In genomic region chr4:124700248-124700971, GRCm38 (mm10) we compare ENCODE assay signal across 7 mouse cellular contexts. TPM values are rescaled to one million over a fixed set of nuclear protein-coding genes. Genes with fewer than 3 reads are reported as not detected.
A peak's percentile ranks its signal among the peaks of the same experiment; 100 is the strongest.
DNase-seq lines count a peak whose midpoint lies in the region; ATAC-seq and TF ChIP-seq lines count a peak whose summit lies in the region.

Gene Fhl3 (plus strand): TSS chr4:124700701.

- peak within 1 kb of the TSS; percentile 79 for H3K4me3 ChIP-seq in intestine, embryonic 16.5 days (ENCODE audit: low read length)
- peak within 1 kb of the TSS; percentile 60 for H3K4me3 ChIP-seq in lung, adult 2 months (replicated peaks; ENCODE audit: extremely low read depth, low read depth, low read length)
- H3K4me3 ChIP-seq in neural tube, embryonic 15.5 days (replicated peaks) = peak within 1 kb of the TSS; percentile 60

- peak within 1 kb of the TSS; percentile 85 for H3K9ac ChIP-seq in intestine, embryonic 16.5 days (ENCODE audit: low read depth, low read length)
- peak within 1 kb of the TSS; percentile 67 for H3K9ac ChIP-seq in neural tube, embryonic 15.5 days (replicated peaks)

- no peaks in the 10 kb centered on the region for H3K36me3 ChIP-seq in intestine, embryonic 16.5 days (ENCODE audit: control insufficient read depth, insufficient read depth, low read length)
- H3K36me3 ChIP-seq in neural tube, embryonic 15.5 days = no peaks in the 10 kb centered on the region

- peak; percentile 72 for DNase-seq in MEL-GATA-1-ER (ENCODE audit: extremely low read depth, low read depth)
- peak; percentile 43 for DNase-seq in brain, embryonic 14.5 days (ENCODE audit: low read depth)
- DNase-seq in lung, adult 2 months = peak; percentile 36

- peak within 1 kb of the TSS; percentile 86 for H3K4me2 ChIP-seq in intestine, embryonic 16.5 days (ENCODE audit: low read depth, low read length)
- H3K4me2 ChIP-seq in neural tube, embryonic 15.5 days = peak within 1 kb of the TSS; percentile 99

- H3K27me3 ChIP-seq in intestine, embryonic 16.5 days (replicated peaks; ENCODE audit: control insufficient read depth, insufficient read depth, low read length) = no peaks in the 10 kb centered on the region
- peaks cover 42% of the 10 kb centered on the region for H3K27me3 ChIP-seq in neural tube, embryonic 15.5 days (replicated peaks)

- ATAC-seq in granulocyte monocyte progenitor cell, adult 5-6 weeks (replicated peaks; ENCODE audit: poor library complexity, severe bottlenecking) = peak; percentile 57
- ATAC-seq in intestine, embryonic 16.5 days = peak; percentile 76
- ATAC-seq in neural tube, embryonic 15.5 days (ENCODE audit: low FRiP score) = peak; percentile 30; the same call in 1 of the 2 replicates
- no peak for ATAC-seq in frontal cortex, adult (ENCODE audit: low TSS enrichment)

- peak within 1 kb of the TSS; percentile 87 for H3K27ac ChIP-seq in intestine, embryonic 16.5 days (ENCODE audit: low read length)
- peak within 1 kb of the TSS; percentile 67 for H3K27ac ChIP-seq in neural tube, embryonic 15.5 days (replicated peaks)

- 1% methylated on average over 41 of the region's 59 CpGs for WGBS in intestine, embryonic 16.5 days
- 2% methylated on average over 52 of the region's 59 CpGs for WGBS in lung, adult 2 months
- WGBS in neural tube, embryonic 15.5 days = under 1% methylated on average over 55 of the region's 59 CpGs

- no peaks in the 10 kb centered on the region for H3K9me3 ChIP-seq in intestine, embryonic 16.5 days (ENCODE audit: control insufficient read depth, low read length)
- H3K9me3 ChIP-seq in neural tube, embryonic 15.5 days (replicated peaks) = no peaks in the 10 kb centered on the region

- no peak for TF ChIP-seq CTCF in brain, embryonic 14.5 days (IDR thresholded peaks at IDR 0.05; ENCODE audit: borderline replicate concordance, extremely low read depth, insufficient read depth, insufficient read length)
- TF ChIP-seq CTCF in lung, adult 2 months (IDR thresholded peaks at IDR 0.05; ENCODE audit: insufficient read depth, low read length) = no peak

- TF ChIP-seq POLR2A in brain, embryonic 14.5 days (IDR thresholded peaks at IDR 0.05; ENCODE audit: borderline replicate concordance, extremely low read depth, insufficient read depth, insufficient read length, poor library complexity, severe bottlenecking) = no peak
- no peak for TF ChIP-seq POLR2A in lung, adult 2 months (IDR thresholded peaks at IDR 0.05; ENCODE audit: borderline replicate concordance, extremely low read depth, low read depth, low read length)

- H3K4me1 ChIP-seq in intestine, embryonic 16.5 days (ENCODE audit: control insufficient read depth, insufficient read depth, low read length) = peaks cover 43% of the 10 kb centered on the region
- peaks cover 21% of the 10 kb centered on the region for H3K4me1 ChIP-seq in lung, adult 2 months (ENCODE audit: control insufficient read depth, insufficient read depth, low read length)
- peaks cover 35% of the 10 kb centered on the region for H3K4me1 ChIP-seq in neural tube, embryonic 15.5 days

RNA-seq across cellular contexts. Expression of gene Fhl3, which starts in this region (rescaled TPM):
- polyA plus RNA-seq in brain, embryonic 14.5 days (2012; rRNA removed) = 3.8 and 5.8 TPM in 2 replicates
- 10.4 and 16.6 TPM in 2 replicates for total RNA-seq in granulocyte monocyte progenitor cell, adult 5-6 weeks (2014; fragmentation: Nextera tagmentation)
- total RNA-seq in granulocyte monocyte progenitor cell, adult 5-6 weeks (2017) = 5.0 and 6.1 TPM in 2 replicates
- 5.1 and 5.2 TPM in 2 replicates for polyA plus RNA-seq in intestine, embryonic 16.5 days (2015; fragmentation: Nextera tagmentation; extraction: Ambion mirVana)
- 15.1 and 36.7 TPM in 2 replicates for polyA plus RNA-seq in lung, adult 2 months (2012; rRNA removed)
- polyA plus RNA-seq in neural tube, embryonic 15.5 days (2015; fragmentation: Nextera tagmentation; extraction: Ambion mirVana) = 1.8 and 3.3 TPM in 2 replicates
